Mouse (Mus musculus) lung, postnatal 0 days (tissue): ENCODE data around the gene Ino80b.

Experiments used
- CTCF ChIP-seq: IDR thresholded peaks from 2 replicates; pipeline ENCODE4 v1.5.1; 2016; ENCODE audit warnings: antibody characterized with exemption, mild to moderate bottlenecking
- EP300 ChIP-seq: IDR thresholded peaks from 2 replicates; pipeline ENCODE4 v1.6.1; 2016; ENCODE audit warnings: antibody characterized with exemption, mild to moderate bottlenecking, control low read depth

DNA sequence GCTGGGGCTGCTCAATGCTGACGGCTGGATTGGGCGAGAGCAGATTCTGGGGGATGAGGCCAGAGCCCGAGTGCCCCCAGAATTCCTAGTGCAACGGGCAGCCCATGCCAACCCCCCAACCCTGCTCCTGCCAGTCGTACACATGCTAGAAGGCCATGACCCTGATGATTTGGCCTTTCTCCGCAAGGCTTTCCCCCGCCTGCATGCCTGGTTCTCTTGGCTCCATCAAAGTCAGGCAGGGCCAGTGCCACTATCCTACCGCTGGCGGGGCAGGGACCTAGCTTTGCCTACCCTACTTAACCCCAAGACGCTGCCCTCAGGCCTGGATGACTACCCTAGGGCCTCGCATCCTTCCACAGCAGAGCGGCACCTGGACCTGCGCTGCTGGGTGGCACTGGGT, 7.6 kb downstream of the Ino80b start:
- TF ChIP-seq CTCF (no peak), EP300 (no peak)
